Mouse (Mus musculus) c-Kit-positive CD71-positive TER-119-positive erythroid progenitor cells, embryonic 14.5 days (primary cell): Measurements from ENCODE around the gene Ttll4.

Source experiments
- DNase-seq: peaks from one replicate; pipeline ENCODE4 v3.0.0-alpha.2; 2013; ENCODE audit warnings: low spot score

Ttll4 gene

GRCm38 (mm10) chr1:74661448-74662195 lies at the start of gene Ttll4:
Gene Ttll4, plus strand, starts transcription at chr1:74661745.
- peak; percentile 90 for DNase-seq

DNA sequence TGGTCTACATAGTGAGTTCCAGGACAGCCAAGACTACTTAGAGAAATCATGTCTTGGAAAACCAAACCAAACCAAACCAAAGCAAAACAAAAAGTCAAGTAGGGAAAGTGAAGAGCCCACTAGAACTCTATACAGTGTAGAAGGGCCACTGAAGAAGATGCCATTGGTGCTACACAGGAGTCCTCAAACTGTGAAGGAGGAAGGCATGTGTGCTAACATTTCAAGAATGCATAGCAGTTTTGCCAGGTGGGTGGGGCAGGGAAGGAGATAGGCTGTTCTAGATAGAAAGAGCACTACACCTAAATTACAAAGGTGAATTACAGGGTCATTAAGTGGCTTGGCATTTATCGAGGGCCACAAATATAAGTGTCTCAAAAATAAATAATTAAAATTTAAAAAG lies 37.4 kb upstream of the Ttll4 start:
- no peak for DNase-seq

DNA sequence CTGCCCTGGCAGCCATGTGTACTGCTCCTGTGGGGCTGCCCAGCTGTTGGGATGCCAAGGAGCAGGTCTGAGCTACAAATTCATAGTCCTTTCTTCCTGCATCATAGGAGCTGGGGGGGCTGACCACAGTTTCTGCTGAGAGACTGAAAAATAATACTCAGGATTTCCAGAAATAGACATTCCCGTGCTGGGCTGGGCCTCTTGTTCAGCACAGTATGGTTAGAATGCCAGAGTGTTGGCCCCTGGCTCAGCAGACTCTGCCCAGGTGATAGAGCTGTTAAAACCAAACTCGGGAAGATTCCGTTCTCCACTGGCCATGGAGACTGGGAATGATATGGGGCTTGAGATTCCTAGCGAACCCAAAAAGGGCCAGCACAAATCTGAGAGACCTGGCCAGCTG lies 35.5 kb upstream of the Ttll4 start:
- DNase-seq, result no peak

DNA sequence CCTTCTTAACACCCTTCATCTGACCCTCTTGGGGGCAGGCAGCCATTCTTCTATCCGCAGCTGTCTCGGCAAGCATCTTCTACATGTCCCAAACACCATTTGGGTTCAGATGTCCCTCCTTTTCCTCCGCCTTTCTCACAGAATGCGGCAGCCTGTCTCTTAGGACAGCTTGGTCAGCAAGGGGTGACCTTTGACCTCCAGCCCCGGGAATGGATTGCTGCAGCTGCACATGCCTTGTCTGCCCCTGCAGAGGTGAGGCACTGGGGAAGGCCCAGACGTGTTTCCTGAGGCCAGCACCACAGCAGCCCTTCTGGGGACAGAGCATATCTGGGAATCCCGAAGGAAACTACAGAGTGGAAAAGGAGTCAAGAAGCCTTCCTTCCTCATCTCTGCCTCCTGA lies 33.5 kb upstream of the Ttll4 start:
- no peak for DNase-seq

DNA sequence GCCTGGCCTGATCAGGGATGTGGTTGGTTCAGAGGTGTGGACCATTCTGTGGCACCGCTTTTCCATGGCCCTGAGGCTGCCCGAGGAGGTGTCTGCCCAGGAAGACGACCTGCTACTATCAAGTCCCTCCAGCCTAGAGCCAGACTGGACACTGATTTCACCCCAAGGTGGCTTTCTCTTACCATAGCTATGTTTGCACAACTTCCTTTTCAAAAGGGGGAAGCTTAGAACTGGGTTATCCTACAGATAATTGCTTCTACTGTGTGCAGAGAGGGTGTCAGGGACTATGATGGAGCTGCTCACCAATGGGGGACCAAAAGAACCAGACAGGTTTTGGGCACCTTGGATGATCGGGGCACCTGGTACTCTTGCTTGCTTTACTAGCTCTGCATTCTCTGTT lies 28.8 kb upstream of the Ttll4 start:
- DNase-seq, result no peak

GRCm38 (mm10) chr1:74643524-74643923 lies 18.0 kb upstream of the Ttll4 start:
- no peak for DNase-seq

DNA sequence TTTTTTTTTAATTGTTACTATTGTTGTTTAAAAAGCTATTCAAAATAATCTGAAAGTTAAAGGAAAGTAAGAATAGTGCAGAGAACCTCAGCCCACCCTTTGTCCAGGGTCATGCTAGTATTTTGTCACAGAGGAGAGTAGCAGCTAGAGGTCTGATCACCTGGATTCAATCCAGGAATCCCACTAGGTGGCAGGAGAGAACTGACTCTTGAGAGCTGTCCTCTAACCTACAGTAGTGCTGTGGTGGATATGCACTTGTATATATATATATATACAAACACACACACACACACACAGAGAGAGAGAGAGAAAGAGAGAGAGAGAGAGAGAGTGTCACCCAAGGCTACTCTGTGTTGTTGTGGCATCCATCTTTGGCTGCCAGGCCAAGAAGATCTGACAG lies 17.6 kb upstream of the Ttll4 start:
- no peak for DNase-seq

DNA sequence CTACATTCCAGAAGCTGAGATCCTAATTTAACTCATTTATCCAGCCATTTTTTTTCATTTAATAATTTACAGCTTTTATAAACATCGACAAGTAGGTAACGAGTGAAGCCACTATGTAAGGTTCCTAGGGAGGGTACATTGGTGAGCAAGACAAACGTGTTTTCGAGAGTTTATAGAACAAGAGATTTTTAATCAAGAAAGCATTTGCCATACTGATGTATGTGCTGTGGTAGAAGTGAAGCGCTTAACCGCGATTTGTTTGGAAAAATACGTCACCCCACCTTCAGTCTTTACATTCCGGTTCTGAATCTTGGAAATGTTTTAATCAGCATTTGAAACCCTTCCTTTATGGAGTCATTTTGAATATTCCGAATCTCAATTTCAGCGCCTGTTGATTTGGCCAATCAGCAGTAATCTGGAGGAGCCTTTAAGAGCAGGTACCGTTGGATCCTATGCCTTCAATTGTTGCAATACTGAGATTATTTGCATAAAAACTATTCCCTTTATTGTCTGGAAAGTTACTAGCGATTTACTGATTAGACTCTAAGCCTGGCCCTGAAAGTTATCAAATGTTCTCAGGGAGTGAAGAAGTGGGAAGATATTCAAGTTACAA lies 814 bp downstream of the Ttll4 start:
- DNase-seq, result peak; percentile 32

DNA sequence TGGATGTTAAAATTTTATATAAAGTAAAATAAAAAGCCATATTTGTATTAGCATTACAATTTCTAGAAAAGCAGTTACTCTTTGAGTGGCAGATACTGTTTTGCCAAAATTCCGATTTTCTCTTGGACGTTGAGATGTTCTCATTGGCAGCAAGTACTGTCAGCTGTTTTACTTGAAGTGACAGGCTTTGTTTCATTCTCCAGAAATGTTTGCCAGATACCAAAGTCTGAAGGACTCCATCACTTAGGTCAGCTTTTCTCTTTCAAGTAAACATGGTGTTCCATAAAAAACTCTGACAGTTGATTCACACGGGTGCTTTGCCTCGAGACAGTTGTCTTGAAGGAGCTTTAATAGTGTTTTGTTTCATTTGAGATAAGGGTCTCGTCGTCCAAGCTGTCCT lies 3.6 kb downstream of the Ttll4 start:
- DNase-seq, result no peak

GRCm38 (mm10) chr1:74668371-74668770 lies 6.8 kb downstream of the Ttll4 start:
- DNase-seq, result no peak

DNA sequence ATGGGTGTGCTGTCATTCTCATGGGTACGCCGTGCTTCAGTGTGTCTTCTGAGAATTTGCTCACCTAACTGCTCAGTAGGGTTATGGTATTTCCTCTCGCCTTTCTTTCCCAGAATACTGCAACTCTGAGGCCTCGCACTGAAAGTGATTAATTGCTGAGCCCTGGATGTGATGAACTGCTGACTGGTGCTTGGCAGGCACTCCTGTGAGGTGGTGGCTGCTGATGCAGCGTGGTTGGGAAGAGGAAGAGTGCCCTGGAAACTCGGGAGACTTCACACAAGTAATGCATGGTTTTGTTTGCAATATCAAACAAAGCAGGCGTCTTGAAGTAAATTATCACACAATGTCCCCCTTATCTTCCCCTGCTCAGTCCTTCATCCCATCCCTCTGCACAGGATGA lies 11.2 kb downstream of the Ttll4 start:
- DNase-seq, result no peak

DNA sequence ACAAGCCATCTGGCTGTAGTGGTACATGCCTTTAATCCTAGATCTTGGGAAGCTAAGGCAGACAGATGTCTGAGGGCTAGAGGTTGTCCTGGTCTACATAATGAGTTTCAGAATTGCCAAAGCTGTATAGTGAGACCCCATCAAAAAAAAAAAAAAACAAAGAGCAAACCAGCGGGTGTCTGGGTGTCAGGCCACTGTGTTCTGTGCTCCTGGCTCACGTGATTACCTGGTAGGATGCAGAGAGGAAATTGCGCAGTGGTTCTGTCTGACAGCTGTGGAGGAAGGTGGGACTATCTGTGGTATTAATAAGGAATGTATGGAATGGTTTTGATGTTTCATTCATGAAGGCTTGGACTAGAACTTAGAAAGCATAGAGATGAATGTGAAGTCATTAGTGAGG lies 15.3 kb downstream of the Ttll4 start:
- DNase-seq, result no peak

GRCm38 (mm10) chr1:74677843-74678242 lies 16.3 kb downstream of the Ttll4 start:
- DNase-seq, result no peak

DNA sequence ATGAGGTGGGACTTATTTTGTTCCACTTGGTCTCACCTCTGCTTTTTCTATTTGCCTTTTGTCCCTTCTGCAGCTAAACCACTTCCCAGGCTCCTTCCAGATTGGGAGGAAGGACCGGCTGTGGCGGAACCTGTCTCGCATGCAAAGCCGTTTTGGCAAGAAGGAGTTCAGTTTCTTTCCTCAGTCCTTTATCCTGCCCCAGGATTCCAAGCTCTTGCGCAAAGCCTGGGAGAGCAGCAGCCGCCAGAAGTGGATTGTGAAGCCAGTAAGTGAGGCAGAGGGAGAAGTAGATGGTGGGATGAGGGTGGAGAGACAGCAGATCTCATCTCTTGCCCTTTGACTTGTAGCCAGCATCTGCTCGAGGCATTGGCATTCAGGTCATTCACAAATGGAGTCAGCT lies 25.6 kb downstream of the Ttll4 start:
- DNase-seq, result no peak

DNA sequence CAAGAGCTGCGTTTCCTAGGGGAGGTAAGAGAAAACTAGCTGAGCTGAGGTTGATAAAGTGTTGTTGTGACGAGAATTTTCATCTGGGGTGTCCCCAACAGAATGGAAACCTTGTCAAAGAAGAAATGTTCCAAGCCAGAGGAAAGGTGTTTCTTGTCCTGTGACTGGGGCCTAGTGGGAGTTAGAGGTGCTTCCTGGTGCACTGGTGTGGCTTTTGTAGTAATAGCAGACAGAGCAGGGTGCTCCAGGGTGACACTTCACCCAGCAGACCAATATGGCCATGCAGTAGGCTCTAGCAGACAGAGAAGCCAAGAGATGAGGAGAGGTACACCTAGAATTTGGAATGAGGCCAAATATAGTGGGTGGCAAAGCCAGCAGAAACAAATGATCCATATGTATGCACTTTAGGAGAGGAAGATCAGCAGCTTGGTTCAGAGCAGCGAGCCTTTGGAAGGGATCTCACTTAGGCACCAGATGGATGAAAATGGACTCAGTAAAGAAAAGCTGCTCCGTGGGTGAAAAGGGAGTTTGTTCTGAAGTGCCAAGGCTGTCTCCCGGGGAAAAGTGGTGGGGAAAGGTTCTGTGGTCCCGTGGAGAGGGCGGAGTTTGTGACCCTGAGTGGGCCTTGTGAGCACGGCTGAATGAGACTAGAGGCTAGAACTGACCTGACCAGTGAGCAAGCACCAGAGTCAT lies 32.5 kb downstream of the Ttll4 start:
- no peak for DNase-seq

- DNase-seq, result no peak
Observed at GRCm38 (mm10) chr1:74695836-74696235, 34.3 kb downstream of the Ttll4 start.

DNA sequence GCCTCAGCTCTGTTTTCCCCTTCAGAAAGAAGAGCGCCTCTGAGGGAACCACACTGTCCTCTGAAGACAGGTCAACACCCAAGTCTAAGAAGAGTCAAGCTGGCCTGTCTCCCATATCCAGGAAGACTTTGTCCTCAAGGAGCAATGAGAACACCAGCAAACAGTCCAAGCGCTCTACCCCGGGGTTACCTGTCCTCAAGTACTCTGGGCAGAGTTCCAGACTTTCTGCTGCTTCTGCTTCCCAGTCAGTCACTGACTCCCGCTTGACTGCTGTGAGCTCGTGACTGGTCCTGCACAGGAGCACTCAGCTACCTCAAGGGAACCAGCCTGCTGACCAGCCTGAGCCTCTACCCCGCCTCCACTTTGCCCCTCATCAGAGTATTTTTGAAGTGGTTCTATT lies 35.9 kb downstream of the Ttll4 start:
- no peak for DNase-seq

GRCm38 (mm10) chr1:74698353-74698752 lies 36.8 kb downstream of the Ttll4 start:
- no peak for DNase-seq

GRCm38 (mm10) chr1:74698791-74699190 lies 37.2 kb downstream of the Ttll4 start:
- DNase-seq, result no peak

DNA sequence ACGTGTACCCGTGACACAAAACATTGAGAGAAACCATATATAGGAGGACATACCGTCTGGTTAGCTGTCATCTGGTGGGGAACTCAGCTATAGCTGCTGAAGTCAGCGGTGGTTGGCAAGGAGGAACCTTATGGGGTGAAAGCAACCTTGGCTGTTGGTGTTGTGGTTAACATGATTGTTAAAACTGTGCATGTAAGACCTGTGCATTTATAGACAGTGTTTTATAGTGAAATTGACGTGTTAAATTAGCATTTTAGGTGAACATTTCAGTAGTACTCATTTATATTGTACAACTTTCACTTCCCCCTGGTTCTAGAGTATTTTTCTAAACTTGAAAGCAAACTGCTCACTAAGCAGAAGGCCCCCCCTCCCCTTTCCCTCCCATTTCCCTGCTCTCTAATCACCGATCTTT lies 40.6 kb downstream of the Ttll4 start:
- DNase-seq, result no peak

- no peak for DNase-seq
Observed at GRCm38 (mm10) chr1:74704156-74704555, 42.6 kb downstream of the Ttll4 start.

DNA sequence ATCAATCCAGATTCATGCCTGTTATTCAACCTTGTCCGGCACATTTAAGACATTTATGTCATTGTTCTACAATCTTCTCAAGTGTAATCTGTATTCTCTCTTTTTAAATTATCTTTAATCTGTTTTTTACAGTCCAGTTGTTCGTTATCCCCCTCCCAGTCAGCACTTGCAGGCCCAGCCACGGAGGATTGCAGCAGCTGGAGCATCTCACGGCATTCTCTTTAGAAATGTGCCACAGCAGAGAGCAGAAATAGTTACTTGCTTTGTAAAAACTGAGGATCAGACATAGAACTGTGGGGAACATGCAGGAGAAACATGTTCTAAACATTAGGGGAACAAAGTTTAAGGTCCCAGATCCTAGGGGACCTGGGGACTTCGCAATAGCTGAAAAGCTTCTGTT lies 43.5 kb downstream of the Ttll4 start:
- DNase-seq, result no peak

GRCm38 (mm10) chr1:74709566-74709965 lies 48.0 kb downstream of the Ttll4 start:
- no peak for DNase-seq
